Mouse (Mus musculus) ovary, postnatal 36 days (tissue): ENCODE data around the gene Fbxl17.

ENCODE experiments used
- DNase-seq: peaks from one replicate; pipeline ENCODE4 v3.0.0; 2022; ENCODE audit warnings: low spot score, mixed read lengths

Fbxl17 gene

GRCm38 (mm10) chr17:63043046-63043675 is 456.7 kb downstream of the Fbxl17 start:
- no peak for DNase-seq

- DNase-seq, result no peak
Observed at GRCm38 (mm10) chr17:63037562-63037961, 462.3 kb downstream of the Fbxl17 start.

- no peak for DNase-seq
Observed at GRCm38 (mm10) chr17:63033141-63033540, 466.7 kb downstream of the Fbxl17 start.

- no peak for DNase-seq
Observed at GRCm38 (mm10) chr17:63029105-63029504, 470.7 kb downstream of the Fbxl17 start.

GRCm38 (mm10) chr17:63025238-63025637 is 474.6 kb downstream of the Fbxl17 start:
- DNase-seq, result no peak

GRCm38 (mm10) chr17:63017605-63018167 is 482.1 kb downstream of the Fbxl17 start:
- DNase-seq, result no peak

GRCm38 (mm10) chr17:63012571-63012923 is 487.3 kb downstream of the Fbxl17 start:
- no peak for DNase-seq

GRCm38 (mm10) chr17:63011893-63012570 is 487.8 kb downstream of the Fbxl17 start:
- DNase-seq, result no peak

GRCm38 (mm10) chr17:63010830-63011229 is 489.0 kb downstream of the Fbxl17 start:
- no peak for DNase-seq

GRCm38 (mm10) chr17:63008788-63009187 is 491.0 kb downstream of the Fbxl17 start:
- no peak for DNase-seq

GRCm38 (mm10) chr17:63008277-63008676 is 491.5 kb downstream of the Fbxl17 start:
- DNase-seq, result no peak

GRCm38 (mm10) chr17:63007876-63008275 is 491.9 kb downstream of the Fbxl17 start:
- DNase-seq, result no peak
